Mouse (Mus musculus) liver (tissue): ENCODE measurements at regions not wholly inside any gene's neighbourhood (a gene's known extent, or its start where the extent isn't known, plus 50 kb on each side); places are given as distances from the start of the nearest gene placed in this dataset.

ENCODE experiments used
- DNase-seq: peaks from one replicate; pipeline ENCODE4 v3.0.0-alpha.2; 2020; ENCODE audit warnings: mixed read lengths

GRCm38 (mm10) chr13:111179186-111179585 is 75.6 kb upstream of the Actbl2 start:
- DNase-seq, result no peak

- DNase-seq, result no peak
These were observed 71.5 kb upstream of the Actbl2 start for GRCm38 (mm10) chr13:111183293-111183692.

GRCm38 (mm10) chr13:111185799-111186198 is 69.0 kb upstream of the Actbl2 start:
- DNase-seq, result no peak

- no peak for DNase-seq
These were observed 68.0 kb upstream of the Actbl2 start for GRCm38 (mm10) chr13:111186833-111187232.

- DNase-seq, result no peak
These were observed 60.9 kb upstream of the Actbl2 start for GRCm38 (mm10) chr13:111193919-111194318.

- no peak for DNase-seq
These were observed 60.5 kb upstream of the Actbl2 start for GRCm38 (mm10) chr13:111194337-111194736.

- no peak for DNase-seq
These were observed 53.3 kb upstream of the Actbl2 start for GRCm38 (mm10) chr13:111201532-111201931.

GRCm38 (mm10) chr13:111204580-111205285 is 50.1 kb upstream of the Actbl2 start:
- DNase-seq, result no peak
